Mouse (Mus musculus): ENCODE data around the gene Ugcg.

- TF ChIP-seq CTCF (IDR thresholded peaks at IDR 0.05; ENCODE audit: insufficient read depth, low read length) (no peak), POLR2A (IDR thresholded peaks at IDR 0.05; ENCODE audit: borderline replicate concordance, extremely low read depth, low read depth, low read length) (no peak)
Measured at GRCm38 (mm10) chr4:59227047-59227446, 38.0 kb downstream of the Ugcg start.
